Mouse (Mus musculus) thymus, postnatal 14 days (tissue): ENCODE measurements around the gene Ces5a.
"Not testable (repeated sequence)": the region's sequence is repeated elsewhere in the genome, so short reads cannot be mapped to it uniquely, and the experiment has no call there.

Experiments
- DNase-seq: peaks from one replicate; pipeline ENCODE4 v3.0.0; 2021

Ces5a gene

DNA sequence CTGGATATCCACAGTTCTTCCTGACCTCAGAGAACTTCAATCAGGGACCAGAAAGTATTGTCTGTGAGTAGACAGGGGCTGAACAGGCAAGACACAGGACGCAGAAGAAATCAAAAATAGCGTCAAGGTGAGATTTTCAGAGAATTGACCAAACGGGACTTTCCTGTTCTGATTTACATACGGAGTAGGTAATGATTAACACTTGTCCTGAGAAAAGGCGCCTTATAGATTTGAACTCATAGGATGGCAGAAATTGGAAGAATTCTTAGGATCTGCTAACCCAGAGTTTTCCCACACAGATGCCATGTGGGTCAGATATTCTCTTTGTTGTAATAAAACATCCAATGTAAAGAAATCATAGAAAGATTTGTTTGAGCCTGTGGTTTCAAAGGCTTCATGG, at the start of gene Ces5a:
Gene Ces5a, minus strand, starts transcription at position 101 of the 400 bp plus-strand sequence.
- no peak for DNase-seq

- DNase-seq, result no peak
Measured at GRCm38 (mm10) chr8:93572841-93573240, 37.2 kb upstream of the Ces5a start.

DNA sequence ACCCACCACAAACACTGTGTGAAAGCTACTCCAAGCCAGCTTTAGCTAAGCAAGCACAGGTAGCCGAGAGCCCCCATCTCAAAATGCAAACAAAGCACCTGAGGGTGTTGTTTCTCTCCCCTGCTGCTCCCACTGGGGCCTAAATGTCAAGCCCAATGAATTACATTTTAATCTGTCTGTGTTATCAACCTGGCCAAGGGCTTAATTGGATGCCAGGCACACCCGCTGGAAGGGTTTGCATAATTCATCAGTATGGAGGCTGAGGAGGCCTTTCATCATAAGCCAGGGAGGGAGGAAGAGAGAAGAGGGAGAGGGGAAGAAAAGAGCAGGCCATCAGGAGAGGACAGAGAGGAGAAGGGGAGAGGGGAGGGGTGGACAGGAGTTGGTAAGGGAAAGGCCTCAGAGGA, 36.5 kb upstream of the Ces5a start:
- no peak for DNase-seq

- DNase-seq, result no peak
Measured at GRCm38 (mm10) chr8:93571369-93571985, 35.8 kb upstream of the Ces5a start.

GRCm38 (mm10) chr8:93570186-93570530, 34.5 kb upstream of the Ces5a start:
- DNase-seq, result no peak

- no peak for DNase-seq
Measured at GRCm38 (mm10) chr8:93569311-93570185, 33.9 kb upstream of the Ces5a start.

GRCm38 (mm10) chr8:93568666-93569065, 33.0 kb upstream of the Ces5a start:
- DNase-seq, result no peak

DNA sequence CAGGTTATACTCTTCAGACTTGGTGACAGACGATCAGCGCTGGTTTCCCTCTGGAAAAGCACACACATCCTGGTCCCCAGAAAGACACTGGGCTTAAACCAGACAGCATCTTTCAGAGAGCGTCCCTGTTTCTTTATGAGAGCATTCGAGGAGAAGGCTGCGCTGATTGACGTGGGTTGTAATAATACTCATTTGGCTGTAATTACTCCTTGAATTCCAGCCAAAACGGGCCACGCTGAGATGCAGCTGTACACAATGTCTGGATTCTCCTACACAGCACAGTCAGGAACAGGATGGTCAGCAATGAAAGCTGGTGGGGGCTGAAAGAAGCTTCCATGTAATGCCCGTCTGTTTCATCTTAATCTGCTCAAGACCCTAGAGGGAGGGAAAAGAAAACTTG, 31.5 kb upstream of the Ces5a start:
- DNase-seq, result no peak

DNA sequence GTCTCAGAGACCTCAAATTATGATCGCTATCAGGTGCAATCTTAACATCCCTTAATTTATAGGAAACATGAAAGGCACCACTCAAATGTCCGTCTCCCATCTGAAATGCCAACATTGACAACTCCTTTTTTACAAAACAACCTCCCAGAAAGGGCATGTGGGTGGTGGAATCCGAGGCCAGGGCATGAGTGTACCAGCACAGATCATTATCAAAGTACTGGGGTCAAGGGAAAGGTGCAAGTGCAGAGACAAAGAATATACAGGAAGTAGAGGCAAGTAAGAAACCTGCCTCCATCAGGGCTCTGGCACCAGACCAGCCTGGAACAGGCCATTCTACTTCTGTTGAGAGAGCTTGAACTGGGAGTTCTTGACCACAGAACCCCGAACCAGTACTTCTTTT, 29.0 kb upstream of the Ces5a start:
- DNase-seq, result no peak

DNA sequence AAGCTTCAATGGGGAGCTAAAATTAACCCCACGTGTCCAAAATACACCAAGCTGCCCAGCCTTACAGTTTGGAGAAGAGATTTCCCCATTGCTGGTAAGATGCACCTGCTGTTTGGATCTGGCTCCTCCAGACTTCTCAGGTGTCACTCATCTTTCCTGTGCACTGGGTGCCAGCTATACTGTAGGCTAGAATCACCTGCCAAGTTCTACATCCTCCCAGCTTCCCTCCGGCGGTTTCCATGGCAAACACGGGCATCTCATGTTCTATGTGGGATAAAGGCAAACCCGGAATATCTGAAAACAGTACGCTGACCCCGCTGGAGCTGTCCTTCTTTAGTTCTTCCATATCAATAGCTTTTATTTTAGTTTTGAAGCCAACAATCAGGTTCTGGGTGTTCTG, 27.9 kb upstream of the Ces5a start:
- no peak for DNase-seq

DNA sequence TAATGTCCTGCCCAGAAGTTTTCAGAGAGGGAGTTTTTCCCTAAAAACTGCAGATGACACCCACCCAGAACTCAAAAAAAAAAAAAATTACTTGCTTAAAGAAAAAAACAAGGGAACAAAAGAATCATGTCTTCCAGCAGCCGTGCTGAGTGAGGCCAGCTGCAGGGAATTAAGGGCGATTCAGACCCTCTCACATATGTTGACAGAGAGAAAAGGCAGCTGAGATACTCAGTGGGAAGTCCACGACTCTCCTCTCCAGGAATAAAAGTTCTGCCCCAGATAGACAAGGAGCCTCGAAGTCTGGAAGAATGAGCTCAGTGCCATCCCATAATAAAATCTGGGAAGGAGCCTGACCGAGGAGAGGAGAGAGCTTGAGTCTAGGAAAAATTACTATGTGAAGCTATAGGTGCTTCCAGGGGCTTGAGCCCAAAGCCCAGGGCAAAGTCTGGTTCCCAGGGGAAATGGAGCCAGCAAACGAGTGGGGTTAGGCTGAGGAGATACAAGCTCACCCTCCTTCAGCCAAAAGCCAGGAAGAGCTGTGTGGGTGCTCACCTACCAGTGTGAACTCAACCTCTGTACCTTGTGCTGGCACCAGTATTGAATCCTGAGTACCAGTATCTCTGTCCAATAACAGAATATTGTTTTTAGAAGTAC, 27.1 kb upstream of the Ces5a start:
- no peak for DNase-seq

GRCm38 (mm10) chr8:93561271-93561670, 25.6 kb upstream of the Ces5a start:
- no peak for DNase-seq

DNA sequence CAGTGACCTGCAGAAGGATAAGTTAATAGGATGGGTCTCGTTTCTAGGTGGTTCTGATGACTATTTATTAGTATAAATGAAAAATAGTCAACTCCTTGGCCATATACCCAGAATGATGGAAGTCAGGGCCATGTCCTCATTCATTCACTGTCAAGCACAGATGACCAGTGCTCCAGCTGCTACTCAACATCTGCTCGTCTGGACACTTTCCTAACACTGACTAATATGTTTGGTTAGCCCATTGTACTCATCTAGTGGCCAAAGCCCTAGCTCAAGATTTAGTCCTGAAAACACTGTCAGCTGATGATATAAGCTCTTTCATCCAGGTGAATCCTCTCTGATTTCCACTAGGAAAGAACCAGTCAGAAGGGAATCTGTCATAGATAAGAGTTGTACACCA, 24.1 kb upstream of the Ces5a start:
- no peak for DNase-seq

DNA sequence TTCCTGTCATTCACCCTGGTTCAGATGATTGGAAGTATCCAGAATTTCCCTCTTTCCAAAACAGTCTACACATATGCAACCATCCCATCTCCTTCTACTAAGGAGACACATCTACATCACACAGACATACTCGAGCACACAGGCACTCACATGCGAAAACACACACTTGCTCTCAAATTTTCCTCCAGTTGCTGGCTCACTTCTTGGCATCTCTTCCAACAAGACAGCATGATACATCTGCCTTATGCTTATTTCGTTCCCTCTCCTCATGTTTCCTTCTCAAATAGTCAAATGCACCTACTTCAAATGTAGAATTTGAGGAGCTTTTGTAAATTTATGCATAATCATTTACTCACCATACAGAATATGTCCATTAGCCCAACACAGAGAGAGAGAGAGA, 33.0 kb downstream of the Ces5a start:
- DNase-seq, result no peak

DNA sequence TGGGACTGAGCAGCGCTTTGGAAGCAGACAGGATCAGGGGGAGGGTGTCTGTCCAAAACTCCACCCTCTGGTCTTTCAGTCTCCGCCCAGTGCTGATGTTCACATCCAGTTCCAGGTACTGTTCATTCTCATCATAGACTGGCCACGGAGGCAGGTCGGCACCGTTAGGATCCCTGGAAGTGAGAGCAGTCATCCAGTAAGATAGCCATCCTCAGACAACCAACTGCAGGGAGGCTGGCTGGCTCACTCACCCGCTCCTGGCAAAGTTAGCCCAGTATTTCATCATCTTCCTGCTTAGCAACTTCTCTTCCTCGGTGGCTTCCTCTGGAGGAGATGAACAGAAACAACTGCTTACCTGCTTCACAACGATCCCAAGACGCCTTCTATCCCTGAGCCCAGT, 36.2 kb downstream of the Ces5a start:
- DNase-seq, result no peak

- no peak for DNase-seq
Measured at GRCm38 (mm10) chr8:93495330-93495729, 40.3 kb downstream of the Ces5a start.

DNA sequence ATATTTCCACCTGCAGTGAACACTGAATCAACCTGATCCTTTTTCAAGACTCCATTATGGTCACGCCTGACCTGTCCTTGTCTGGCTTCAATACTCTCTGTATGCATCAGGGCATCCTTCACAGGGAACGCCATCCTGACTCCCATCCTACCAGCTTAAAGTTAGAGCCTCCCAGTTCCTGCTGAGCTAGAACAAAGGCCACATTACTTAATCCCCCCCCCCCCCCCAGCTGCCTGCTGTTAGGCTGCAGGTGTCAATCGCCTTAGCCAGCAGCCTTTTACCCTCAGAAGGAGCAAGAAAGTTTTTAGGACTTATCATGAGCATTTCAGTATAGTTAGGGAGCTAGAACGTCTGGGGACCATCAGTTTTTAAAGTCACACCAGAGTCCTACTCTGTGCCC, 46.9 kb downstream of the Ces5a start:
- DNase-seq, result no peak

GRCm38 (mm10) chr8:93478211-93478610, 57.4 kb downstream of the Ces5a start:
- DNase-seq, result no peak

- not testable (repeated sequence) for DNase-seq
Measured at GRCm38 (mm10) chr8:93469733-93470132, 65.9 kb downstream of the Ces5a start.

GRCm38 (mm10) chr8:93454258-93454877, 81.3 kb downstream of the Ces5a start:
- DNase-seq, result no peak
